Mouse (Mus musculus) telencephalon, adult 2 months (tissue): ENCODE measurements around the gene Il1rap.

ENCODE experiments used
- DNase-seq: peaks from one replicate; pipeline ENCODE4 v3.0.0-alpha.2; 2011; ENCODE audit warnings: low read depth, low spot score

The Il1rap gene

DNA sequence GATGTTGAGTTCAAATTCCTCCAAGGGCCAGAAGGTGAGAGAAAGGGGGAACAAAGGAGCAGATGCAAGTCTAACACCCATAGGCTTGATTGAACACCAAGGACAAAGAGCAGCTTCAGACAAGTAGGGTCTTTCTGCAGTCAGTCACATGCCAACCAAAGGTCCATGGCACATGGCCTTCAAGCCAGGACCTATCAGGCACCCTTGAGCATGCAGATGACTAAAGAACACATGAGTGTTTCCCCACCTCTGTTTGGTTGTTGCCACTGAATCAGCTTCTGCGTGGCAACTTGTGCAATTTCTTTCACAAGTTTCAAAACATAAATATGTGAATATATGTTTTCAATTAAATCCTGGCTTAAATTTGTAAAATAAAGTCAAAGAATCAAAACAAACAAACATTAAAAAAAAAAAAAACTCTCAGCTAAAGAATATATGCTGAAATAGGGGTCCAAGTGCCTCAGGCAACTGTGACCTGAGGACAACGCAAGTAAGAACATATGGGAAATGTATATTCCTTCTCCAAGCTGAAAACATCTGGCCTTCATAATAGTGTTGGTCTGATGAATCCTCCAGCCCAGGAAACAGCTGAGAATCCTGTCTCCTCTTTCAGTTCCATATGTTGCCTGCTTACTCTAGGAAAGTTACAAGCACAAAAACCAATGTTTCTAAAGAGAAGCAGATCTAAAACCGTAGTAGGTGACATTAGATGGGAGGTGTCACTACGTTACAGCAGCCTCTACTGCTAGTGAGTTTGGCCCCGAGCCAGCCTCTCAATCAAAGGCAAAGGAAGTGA lies 142.6 kb downstream of the Il1rap start:
- DNase-seq = no peak

DNA sequence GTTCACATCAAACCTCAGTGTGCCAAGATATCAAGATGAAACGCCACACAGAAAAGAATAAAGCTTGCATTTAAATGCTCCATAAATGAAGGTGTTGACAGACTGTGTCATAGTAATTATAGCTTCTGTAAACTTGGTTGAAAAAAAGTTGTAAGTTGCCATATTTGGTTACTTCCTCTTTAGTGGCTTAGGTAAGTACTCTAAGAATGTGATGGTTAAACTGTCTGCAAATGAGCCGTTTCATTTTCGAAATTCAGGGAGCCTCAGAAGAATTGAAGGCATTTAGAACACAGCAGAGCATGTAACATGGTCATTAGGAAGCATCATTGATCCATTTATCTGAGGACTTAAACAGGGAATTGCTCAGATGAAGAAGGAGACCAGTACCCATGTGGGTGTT lies 146.6 kb downstream of the Il1rap start:
- no peak for DNase-seq

DNA sequence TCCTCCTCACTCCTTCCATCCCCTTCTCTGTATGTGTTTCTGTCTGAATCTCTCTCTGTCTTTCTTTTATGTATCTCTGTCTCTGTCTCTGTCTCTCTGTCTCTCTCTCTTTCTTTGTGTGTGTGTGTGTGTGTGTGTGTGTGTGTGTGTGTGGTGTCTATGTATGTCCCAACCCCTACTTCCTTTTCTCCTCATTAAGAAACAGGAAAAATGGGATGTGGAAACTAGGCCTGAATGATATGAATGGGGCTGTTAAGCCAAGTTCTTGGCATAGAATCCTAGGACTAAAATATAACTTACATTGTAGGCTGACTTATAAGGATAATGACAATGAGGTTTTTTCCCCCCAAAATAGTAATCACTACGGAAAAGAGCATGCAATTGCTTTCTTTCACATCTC lies 149.4 kb downstream of the Il1rap start:
- DNase-seq = no peak

DNA sequence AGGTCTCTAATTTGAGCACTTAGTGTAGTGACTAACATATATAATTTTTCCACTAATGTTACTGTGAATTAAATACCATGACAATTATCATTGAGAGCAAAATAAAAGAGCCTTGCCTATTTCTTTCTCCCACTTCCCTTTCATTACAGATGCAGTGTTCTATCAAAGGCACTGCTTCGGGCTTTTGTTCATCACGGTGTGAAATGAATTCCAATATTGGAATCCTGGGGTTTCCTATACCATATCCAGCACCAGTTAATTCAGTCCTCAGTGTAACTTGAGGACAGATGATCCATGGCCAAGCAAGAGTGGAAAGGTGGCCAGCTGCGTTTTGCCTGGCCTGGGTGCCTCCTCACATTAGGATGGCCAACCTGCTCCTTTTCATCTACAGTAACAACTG lies 151.1 kb downstream of the Il1rap start:
- no peak for DNase-seq

DNA sequence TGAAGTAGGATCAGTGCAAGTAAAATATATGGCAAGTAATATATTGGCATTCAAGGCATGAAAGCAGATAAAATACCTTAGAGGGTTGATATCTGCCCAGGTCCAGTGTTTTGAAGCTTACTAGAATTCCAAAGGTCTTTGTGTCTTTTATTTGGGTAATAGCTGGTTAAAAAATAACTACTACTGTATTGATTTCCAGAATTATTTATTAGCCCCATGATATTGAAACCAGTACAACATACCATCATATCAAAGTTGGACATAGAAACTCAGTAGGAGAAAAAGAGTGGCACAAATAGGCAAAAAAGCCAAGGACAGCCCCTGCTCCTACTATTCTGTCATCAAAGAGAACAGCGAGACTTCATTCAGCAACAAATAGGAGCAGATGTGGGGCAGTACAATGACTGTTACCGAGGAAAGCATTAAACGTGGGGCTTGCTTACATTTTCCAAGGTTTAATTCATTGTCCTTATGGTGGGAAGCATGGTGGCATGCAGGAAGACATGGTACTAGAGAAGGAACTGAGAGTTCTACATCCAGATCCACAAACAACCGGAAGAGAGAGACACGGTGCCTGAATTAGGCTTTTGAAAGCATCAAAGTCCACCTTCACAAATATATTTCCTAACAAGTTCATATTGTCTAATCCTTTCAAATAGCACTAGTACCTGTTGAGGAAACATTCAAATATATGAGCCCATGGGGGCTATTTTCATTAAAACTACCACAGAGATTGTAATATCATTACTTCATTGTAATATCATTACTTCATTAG lies 174.1 kb downstream of the Il1rap start:
- no peak for DNase-seq

DNA sequence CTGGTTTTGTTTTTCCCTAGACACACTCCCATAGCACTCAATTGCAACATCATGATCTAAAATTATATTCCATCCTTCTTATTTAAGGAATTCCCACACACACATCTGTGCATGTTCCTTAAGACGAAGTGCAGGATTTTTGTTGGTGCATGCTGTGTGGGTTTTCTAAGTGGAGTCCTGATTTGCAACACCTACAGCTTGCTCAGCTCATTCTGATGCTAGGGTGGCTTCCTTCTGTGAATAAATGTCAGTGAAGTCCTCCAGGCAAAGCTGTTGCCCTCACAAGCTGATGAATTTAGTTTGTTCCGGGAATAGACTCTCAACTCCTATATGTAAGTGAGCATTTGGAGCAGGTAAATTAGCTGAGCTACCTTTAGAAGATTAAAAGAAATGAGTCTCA lies 194.5 kb downstream of the Il1rap start:
- peak; percentile 96 for DNase-seq

DNA sequence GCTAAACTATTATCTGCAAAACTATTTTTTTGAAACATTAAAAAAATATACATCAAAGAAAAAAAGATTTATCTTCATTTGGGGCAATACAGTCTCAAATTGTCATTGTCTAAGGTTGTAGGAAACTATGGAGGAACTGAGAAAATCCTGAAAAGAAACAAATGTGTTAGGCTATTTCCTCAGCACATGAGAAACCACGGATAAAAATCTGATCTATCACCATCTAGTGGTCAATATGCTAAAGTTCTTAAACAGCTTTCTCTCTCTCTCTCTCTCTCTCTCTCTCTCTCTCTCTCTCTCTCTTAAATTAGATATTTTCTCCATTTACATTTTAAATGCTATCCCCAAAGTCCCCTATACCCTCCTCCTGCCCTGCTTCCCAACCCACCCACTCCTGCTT lies 195.6 kb downstream of the Il1rap start:
- no peak for DNase-seq
